Mouse (Mus musculus): ENCODE measurements around the gene Glis2. TPM values are rescaled to one million over a fixed set of nuclear protein-coding genes. Genes with fewer than 3 reads are reported as not detected.

The Glis2 gene
- polyA plus RNA-seq, 1 experiment from 2014 or later: 19.4 TPM

DNA sequence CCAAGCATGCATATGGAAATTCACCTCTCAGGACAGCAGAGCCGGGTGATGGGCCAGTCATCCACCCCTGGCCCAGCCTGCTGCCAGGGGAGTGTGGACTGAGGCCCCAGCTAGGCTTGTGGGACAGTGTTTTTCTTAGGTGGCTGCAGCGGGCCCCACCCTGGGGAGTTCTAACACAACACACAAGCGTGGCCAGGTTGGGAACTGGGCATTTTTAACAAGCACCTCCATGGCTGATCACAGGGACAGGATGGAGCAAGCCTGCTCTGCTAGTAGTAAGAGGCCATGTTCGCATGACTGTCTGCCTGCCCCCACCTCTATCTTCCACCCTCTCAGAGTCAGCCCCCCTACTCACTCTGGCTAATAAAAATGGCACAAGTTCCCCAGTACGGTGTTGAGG lies 3.5 kb downstream of the Glis2 start:
- H3K4me1 ChIP-seq: peaks cover 81% of the 10 kb centered on the region

DNA sequence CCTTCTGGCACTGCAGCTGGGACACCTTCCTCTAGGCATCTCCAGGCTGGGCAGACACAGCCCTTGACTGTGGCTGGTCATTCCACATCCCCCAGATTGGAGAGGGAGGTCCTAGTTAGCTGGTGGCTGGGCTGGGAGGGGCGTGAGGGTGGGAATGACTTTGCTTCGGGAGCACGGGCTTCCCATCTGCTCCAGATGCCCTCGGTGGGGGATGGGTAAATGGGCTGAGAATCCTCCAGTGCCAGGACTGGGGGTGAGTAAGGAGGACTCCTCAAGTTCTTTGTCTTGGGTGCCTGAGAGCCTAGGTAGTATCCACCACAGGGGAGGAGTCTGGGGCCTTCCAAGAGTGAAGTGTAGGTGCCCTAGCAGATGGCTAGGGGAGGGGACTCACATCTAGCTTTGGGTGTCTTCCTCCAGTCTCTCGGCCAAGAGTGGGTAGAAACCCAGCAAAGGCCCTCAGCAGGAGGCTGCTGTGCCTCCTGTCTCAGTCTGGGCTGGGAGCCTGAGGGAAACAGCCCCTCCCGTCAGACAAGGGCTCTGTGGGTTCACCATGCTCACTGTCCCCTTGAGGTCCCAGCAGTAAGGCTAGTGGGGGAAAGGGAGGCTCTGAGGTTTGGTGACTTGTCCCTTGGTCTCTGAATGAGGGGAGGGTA lies 4.5 kb downstream of the Glis2 start:
- Histone ChIP-seq H3K4me3 (no peak overlapping the region), H3K4me2 (0 out of 2 replicates have a peak overlapping the region, but pooled peaks have one; percentile 7), H3K4me1 (peaks cover 80% of the 10 kb centered on the region), H3K27me3 (no peaks in the 10 kb centered on the region), H3K27ac (peak overlapping the region; percentile 61), H3K9me3 (replicated peaks) (no peaks in the 10 kb centered on the region), H3K9ac (peak overlapping the region; percentile 45; the same call in 1 of the 2 replicates), H3K36me3 (ENCODE audit: poor library complexity, severe bottlenecking) (0 out of 2 replicates have a peak, but pooled peaks cover 5% of the 10 kb centered on the region)
- no peak for ATAC-seq
- WGBS: 22% methylated on average over 6 of the region's 6 CpGs

More for the DNA sequence above, 3.5 kb downstream of the Glis2 start:
- H3K27me3 ChIP-seq: no peaks in the 10 kb centered on the region
- H3K4me2 ChIP-seq: peak overlapping the region; percentile 97; the same call in 1 of the 2 replicates
- no peak overlapping the region for H3K4me3 ChIP-seq
- no peak for ATAC-seq
- peak overlapping the region; percentile 61; the same call in 1 of the 2 replicates for H3K27ac ChIP-seq
- H3K36me3 ChIP-seq (ENCODE audit: poor library complexity, severe bottlenecking): 0 out of 2 replicates have a peak, but pooled peaks cover 5% of the 10 kb centered on the region
- 75% methylated on average over 5 of the region's 5 CpGs for WGBS
- no peaks in the 10 kb centered on the region for H3K9me3 ChIP-seq (replicated peaks)
- H3K9ac ChIP-seq: peak overlapping the region; percentile 34; the same call in 1 of the 2 replicates

DNA sequence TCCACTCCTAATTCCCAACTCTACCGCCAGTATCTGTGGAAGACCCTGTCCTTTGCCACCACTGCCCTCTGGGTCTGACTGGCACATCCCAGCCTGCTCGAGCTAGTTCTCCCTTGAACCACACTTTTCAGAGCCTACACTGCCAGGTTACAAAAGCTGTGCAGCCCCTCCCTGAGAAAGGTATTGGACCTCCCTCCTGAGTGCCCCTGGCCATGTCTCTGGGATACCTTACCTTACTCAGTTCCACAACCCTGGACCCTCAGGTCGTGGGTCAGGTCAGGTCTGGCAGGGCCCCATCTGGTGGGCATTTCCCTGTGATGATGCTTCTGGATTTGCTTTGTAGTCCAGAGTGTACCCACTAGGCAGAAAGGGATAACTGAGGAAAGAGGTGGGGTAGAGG lies 5.1 kb downstream of the Glis2 start:
- Histone ChIP-seq H3K27ac (no peak overlapping the region), H3K36me3 (ENCODE audit: poor library complexity, severe bottlenecking) (0 out of 2 replicates have a peak, but pooled peaks cover 5% of the 10 kb centered on the region), H3K4me1 (peaks cover 84% of the 10 kb centered on the region), H3K9ac (no peak overlapping the region), H3K4me3 (no peak overlapping the region), H3K9me3 (replicated peaks) (no peaks in the 10 kb centered on the region), H3K4me2 (no peak overlapping the region), H3K27me3 (no peaks in the 10 kb centered on the region)
- 79% methylated on average over 3 of the region's 3 CpGs for WGBS
- ATAC-seq: no peak

DNA sequence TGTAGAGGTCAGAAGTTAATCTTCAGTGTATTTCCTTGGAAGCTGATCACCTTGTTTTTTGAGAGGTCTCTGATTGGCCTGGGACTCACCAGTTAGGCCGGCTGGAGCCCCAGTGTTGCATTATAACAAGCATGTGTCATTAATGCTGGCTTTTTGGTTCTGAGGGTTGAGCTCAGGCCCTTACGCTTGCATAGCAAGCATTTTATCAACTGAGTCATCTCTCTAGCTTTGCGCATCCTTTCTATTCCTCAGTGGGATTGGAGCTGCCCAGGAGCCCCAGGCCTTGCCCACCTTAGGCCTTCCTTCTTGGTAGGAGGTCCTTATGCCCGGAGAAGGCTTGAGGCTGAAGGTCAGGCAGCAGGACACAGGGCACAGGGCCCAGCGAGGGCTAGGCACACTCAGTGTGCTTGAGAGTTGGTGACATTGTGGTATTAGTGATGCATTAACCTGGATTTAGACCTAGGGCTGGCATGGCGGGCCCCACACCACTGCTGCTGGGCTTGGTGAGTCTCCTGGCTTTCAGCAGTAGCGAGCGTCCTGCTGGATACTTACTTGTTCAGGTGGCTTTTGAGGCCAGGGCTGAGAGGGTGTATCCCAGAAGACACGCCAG lies 6.3 kb downstream of the Glis2 start:
- Histone ChIP-seq H3K36me3 (ENCODE audit: poor library complexity, severe bottlenecking) (0 out of 2 replicates have a peak, but pooled peaks cover 5% of the 10 kb centered on the region), H3K9me3 (replicated peaks) (no peaks in the 10 kb centered on the region), H3K4me2 (no peak overlapping the region), H3K27me3 (no peaks in the 10 kb centered on the region), H3K4me1 (peaks cover 88% of the 10 kb centered on the region), H3K9ac (no peak overlapping the region), H3K27ac (no peak overlapping the region), H3K4me3 (no peak overlapping the region)
- 83% methylated on average over 9 of the region's 9 CpGs for WGBS
- ATAC-seq: no peak

DNA sequence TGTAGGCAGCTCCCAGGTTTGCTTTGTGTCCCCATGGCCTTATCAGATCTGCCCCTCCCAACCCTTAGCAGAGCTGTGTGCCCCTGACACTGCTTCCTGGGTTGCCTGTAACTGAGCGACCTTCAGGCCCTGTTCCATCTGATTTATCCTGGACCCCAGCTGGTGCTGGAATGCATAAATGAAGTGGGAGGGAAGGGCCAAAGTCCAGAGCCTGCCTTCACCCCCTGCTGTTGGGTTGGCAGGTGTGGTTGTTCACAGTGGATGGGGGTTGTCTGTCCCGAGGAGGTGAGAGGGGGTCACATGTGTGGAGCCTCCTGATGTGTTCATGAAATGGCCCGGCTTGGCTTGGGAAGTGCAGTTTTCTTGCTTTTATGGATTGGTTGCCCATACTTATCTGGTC lies 7.7 kb downstream of the Glis2 start:
- no peaks in the 10 kb centered on the region for H3K27me3 ChIP-seq
- no peak overlapping the region for H3K9ac ChIP-seq
- no peak for ATAC-seq
- 0 out of 2 replicates have a peak, but pooled peaks cover 5% of the 10 kb centered on the region for H3K36me3 ChIP-seq (ENCODE audit: poor library complexity, severe bottlenecking)
- no peaks in the 10 kb centered on the region for H3K9me3 ChIP-seq (replicated peaks)
- H3K4me1 ChIP-seq: peaks cover 88% of the 10 kb centered on the region
- H3K27ac ChIP-seq: peak overlapping the region; percentile 19; the same call in 1 of the 2 replicates
- 18% methylated on average over 3 of the region's 3 CpGs for WGBS
- H3K4me3 ChIP-seq: no peak overlapping the region
- no peak overlapping the region for H3K4me2 ChIP-seq

DNA sequence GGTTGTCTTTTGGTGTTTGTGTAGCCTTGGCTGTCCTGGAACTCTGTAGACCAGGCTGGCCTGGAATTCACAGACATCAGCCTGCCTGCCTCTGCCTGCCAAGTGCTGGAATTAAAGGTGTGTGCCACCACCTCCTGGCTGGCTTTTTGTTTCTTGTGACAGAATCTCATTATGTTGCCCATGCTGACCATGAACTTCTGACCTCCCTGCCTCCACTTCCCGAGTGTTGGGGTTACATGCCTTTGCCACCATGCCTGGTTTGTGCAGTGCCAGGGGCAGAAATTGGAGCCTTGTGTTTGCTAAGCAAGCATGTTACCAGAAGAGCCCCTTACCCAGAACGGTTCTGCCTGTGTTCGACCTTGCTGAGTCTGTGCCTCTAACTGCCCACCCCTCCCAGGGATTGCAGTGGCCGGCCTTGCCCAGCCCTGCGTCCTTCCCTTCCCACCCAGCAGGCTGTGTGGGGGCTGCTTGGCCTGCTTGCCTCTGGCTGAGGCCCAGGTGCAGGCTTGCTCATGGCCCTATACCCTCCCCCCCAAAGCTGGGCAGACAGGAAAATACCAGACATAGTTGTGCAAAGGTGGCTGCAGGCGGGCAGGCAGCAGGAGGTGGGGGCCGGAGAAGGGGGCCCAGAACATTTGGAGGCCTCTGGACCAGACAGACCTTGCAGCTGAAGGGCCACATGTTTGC lies 8.4 kb downstream of the Glis2 start:
- 46% methylated on average over 7 of the region's 7 CpGs for WGBS
- Histone ChIP-seq H3K4me2 (no peak overlapping the region), H3K4me3 (no peak overlapping the region), H3K27me3 (no peaks in the 10 kb centered on the region), H3K4me1 (peaks cover 86% of the 10 kb centered on the region), H3K9me3 (replicated peaks) (no peaks in the 10 kb centered on the region), H3K9ac (peak overlapping the region; percentile 22; the same call in 1 of the 2 replicates), H3K27ac (peak overlapping the region; percentile 21; the same call in 1 of the 2 replicates), H3K36me3 (ENCODE audit: poor library complexity, severe bottlenecking) (0 out of 2 replicates have a peak, but pooled peaks cover 5% of the 10 kb centered on the region)
- ATAC-seq: no peak

DNA sequence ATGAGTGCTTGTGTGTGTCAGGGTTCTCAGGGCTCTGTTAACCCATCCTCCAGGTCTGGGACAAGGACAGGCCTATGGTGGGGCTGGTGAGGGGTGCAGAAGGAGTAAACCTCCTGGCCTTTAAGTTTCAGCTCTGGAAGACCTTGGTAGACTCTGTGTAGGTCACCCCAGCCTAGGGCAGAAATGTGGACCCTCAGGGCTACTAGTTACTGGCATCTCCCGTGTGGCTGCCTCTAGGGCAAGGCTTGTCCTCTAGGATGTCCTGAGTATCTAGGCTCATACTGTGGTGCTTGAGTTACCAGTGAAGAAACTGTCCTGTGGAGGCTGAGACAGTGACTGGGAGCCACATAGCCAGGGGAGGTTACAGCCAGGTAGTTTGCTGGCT lies 8.9 kb downstream of the Glis2 start:
- 82% methylated on average over 1 of the region's 1 CpGs for WGBS

DNA sequence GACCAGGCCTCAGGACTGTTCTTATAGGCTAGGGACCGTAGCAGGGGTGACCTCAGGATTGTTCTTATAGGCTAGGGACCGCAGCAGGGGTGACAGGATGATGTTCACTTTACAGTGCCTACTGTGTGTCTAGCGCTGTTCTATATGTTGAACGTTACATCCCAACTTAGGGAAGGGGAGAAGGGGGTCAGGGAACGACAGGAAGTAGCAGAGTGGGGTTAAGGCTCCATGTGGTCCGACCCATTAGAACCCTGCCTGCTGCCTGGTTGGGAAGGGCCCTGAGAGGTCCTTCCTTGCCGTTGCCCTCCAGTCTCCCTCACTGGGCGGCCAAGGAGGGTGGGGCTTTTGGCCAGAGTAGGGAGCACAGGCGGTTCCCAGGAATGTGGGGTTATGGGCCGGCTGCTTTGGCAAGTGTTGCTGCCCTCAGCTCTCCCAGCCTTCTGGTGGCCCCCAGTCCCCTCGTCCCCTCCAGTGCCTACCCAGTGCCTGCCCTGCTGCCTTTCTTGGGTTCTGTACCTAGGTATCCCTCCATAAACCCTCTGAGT lies 9.9 kb downstream of the Glis2 start:
- 67% methylated on average over 11 of the region's 11 CpGs for WGBS
- peaks cover 12% of the 10 kb centered on the region; the same call in 1 of the 2 replicates for H3K36me3 ChIP-seq (ENCODE audit: poor library complexity, severe bottlenecking)
- H3K4me3 ChIP-seq: no peak overlapping the region
- no peak overlapping the region for H3K27ac ChIP-seq
- H3K4me1 ChIP-seq: peaks cover 71% of the 10 kb centered on the region
- ATAC-seq: no peak
- H3K27me3 ChIP-seq: no peaks in the 10 kb centered on the region
- H3K4me2 ChIP-seq: no peak overlapping the region
- H3K9me3 ChIP-seq (replicated peaks): no peaks in the 10 kb centered on the region
- H3K9ac ChIP-seq: no peak overlapping the region

More for the DNA sequence above, 8.9 kb downstream of the Glis2 start:
- no peak overlapping the region for H3K4me2 ChIP-seq
- peaks cover 80% of the 10 kb centered on the region for H3K4me1 ChIP-seq
- no peak for ATAC-seq
- H3K27me3 ChIP-seq: no peaks in the 10 kb centered on the region
- no peak overlapping the region for H3K27ac ChIP-seq
- 0 out of 2 replicates have a peak, but pooled peaks cover 5% of the 10 kb centered on the region for H3K36me3 ChIP-seq (ENCODE audit: poor library complexity, severe bottlenecking)
- no peak overlapping the region for H3K4me3 ChIP-seq
- peak overlapping the region; percentile 22; the same call in 1 of the 2 replicates for H3K9ac ChIP-seq
- H3K9me3 ChIP-seq (replicated peaks): no peaks in the 10 kb centered on the region

DNA sequence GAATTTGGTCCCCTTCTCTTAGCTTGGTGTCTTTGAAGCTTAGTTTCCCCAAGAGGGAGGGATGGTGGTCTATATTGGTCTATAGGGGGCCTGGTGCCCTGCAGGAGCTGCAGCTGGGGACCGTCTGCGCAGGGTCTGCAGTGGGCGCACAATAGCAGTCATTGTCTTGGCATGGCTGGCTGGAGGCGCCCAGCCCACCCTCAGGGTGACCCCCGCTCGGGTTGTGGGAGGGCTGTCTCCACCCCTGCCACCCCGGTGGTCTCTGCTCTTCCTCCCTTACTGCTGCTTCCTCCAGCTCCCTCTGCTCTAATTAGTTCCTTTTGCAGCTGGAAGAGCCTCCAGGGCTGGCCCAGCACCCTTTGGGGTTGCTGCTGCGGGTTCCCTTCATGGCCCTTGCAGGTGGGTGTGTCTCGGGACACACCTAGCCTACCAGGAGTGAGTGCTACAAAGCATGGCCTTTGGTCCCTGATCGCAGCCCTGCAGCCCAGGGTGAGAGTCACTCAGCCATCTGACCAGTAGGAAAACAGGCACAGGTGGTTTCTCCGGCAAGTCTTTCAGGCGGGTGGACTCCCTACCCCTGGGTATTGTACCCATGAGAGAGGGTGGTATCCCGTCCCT lies 11.1 kb downstream of the Glis2 start:
- no peak for ATAC-seq
- H3K9ac ChIP-seq: no peak overlapping the region
- no peak overlapping the region for H3K4me3 ChIP-seq
- no peaks in the 10 kb centered on the region for H3K9me3 ChIP-seq (replicated peaks)
- H3K27me3 ChIP-seq: no peaks in the 10 kb centered on the region
- WGBS: 35% methylated on average over 13 of the region's 13 CpGs
- peaks cover 24% of the 10 kb centered on the region for H3K36me3 ChIP-seq (ENCODE audit: poor library complexity, severe bottlenecking)
- no peak overlapping the region for H3K27ac ChIP-seq
- peak overlapping the region; percentile 2; the same call in 1 of the 2 replicates for H3K4me2 ChIP-seq
- peaks cover 66% of the 10 kb centered on the region for H3K4me1 ChIP-seq

DNA sequence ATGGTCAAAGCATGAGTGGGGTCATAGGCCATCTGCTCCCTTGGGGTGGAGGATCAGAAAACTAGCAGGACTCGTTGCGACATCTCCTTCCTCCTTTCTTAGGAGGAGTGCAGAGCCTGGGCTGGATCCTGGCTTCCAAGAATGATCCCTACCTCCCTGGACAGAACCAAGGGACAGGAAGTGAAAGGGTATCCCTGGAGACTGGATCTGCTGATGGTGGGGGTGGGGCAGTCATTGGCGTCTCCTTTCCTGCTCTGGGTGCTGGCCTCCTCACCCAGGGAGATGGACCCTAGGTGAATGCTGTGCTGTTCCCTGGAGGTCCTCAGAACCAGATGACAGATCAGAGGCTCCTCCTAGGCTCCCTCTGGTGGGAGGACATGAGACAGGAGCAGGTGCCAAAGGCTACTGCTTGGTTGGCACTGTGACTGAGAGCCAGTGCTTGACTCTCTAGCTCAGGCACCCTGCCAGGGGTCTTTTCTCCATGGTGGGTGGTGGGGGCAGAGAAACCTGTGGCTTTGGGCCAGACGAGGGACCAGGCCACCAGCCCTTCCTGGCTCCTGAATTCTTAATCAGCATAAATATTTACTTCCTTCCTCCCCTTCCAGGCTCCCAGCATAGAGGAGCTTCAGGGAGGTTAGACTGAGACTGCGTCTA lies 12.0 kb downstream of the Glis2 start:
- H3K27ac ChIP-seq: no peak overlapping the region
- WGBS: 53% methylated on average over 5 of the region's 5 CpGs
- no peak overlapping the region for H3K9ac ChIP-seq

More for the DNA sequence above, 12.0 kb downstream of the Glis2 start:
- Histone ChIP-seq H3K4me3 (no peak overlapping the region), H3K4me1 (peaks cover 58% of the 10 kb centered on the region), H3K27me3 (no peaks in the 10 kb centered on the region), H3K36me3 (ENCODE audit: poor library complexity, severe bottlenecking) (peaks cover 27% of the 10 kb centered on the region), H3K9me3 (replicated peaks) (no peaks in the 10 kb centered on the region), H3K4me2 (no peak overlapping the region)
- no peak for ATAC-seq

Data from forebrain, embryonic 13.5 days (tissue).